Mouse (Mus musculus): ENCODE measurements around the gene Syde2. TPM values are rescaled to one million over a fixed set of nuclear protein-coding genes. Genes with fewer than 3 reads are reported as not detected.

Syde2 gene
- 42.0 and 47.1 TPM in 2 replicates for total RNA-seq (2014; rRNA removed; ENCODE audit: low replicate concordance)
- 10.1 and 10.5 TPM in 2 replicates for polyA plus RNA-seq (2015; fragmentation: Nextera tagmentation; extraction: Ambion mirVana)

- Histone ChIP-seq H3K4me3 (ENCODE audit: low read depth, low read length) (peak within 1 kb of the TSS; percentile 92), H3K36me3 (replicated peaks; ENCODE audit: control insufficient read depth, insufficient read depth, low read length) (no peaks in the 10 kb centered on the region), H3K4me2 (ENCODE audit: low read depth, low read length) (peak within 1 kb of the TSS; percentile 98), H3K9ac (replicated peaks; ENCODE audit: low read depth, low read length) (peak within 1 kb of the TSS; percentile 97), H3K9me3 (replicated peaks; ENCODE audit: control insufficient read depth, low read length) (no peaks in the 10 kb centered on the region), H3K27ac (ENCODE audit: low read depth) (peak within 1 kb of the TSS; percentile 100), H3K27me3 (ENCODE audit: control insufficient read depth, insufficient read depth, low read length) (0 out of 2 replicates have a peak, but pooled peaks cover 6% of the 10 kb centered on the region), H3K4me1 (ENCODE audit: control insufficient read depth, insufficient read depth) (peaks cover 7% of the 10 kb centered on the region; the same call in 1 of the 2 replicates)
- DNase-seq (ENCODE audit: low spot score) (peak; percentile 93), ATAC-seq (ENCODE audit: insufficient read depth, low read depth) (peak; percentile 82)
- TF ChIP-seq CTCF (IDR thresholded peaks at IDR 0.05; ENCODE audit: low read depth) (no peak), EP300 (IDR thresholded peaks at IDR 0.05; ENCODE audit: low read depth) (no peak)
- under 1% methylated on average over 62 of the region's 65 CpGs for WGBS
Measured at GRCm38 (mm10) chr3:145987268-145987969, at the start of gene Syde2. Gene Syde2, plus strand, starts transcription at chr3:145987870.

- H3K9me3 ChIP-seq (replicated peaks; ENCODE audit: control insufficient read depth, low read length), result no peaks in the 10 kb centered on the region
- 18% methylated on average over 44 of the region's 50 CpGs for WGBS
- peak overlapping the region; percentile 98 for H3K4me3 ChIP-seq (ENCODE audit: low read depth, low read length)
- peaks cover 34% of the 10 kb centered on the region for H3K36me3 ChIP-seq (replicated peaks; ENCODE audit: control insufficient read depth, insufficient read depth, low read length)
- peaks cover 17% of the 10 kb centered on the region for H3K4me1 ChIP-seq (ENCODE audit: control insufficient read depth, insufficient read depth)
- DNase-seq (ENCODE audit: low spot score) (peak; percentile 3), ATAC-seq (ENCODE audit: insufficient read depth, low read depth) (0 out of 2 replicates have a peak, but pooled peaks have one; percentile 25)
- peak overlapping the region; percentile 99 for H3K4me2 ChIP-seq (ENCODE audit: low read depth, low read length)
- peak overlapping the region; percentile 98 for H3K9ac ChIP-seq (replicated peaks; ENCODE audit: low read depth, low read length)
- no peaks in the 10 kb centered on the region for H3K27me3 ChIP-seq (ENCODE audit: control insufficient read depth, insufficient read depth, low read length)
- TF ChIP-seq EP300 (IDR thresholded peaks at IDR 0.05; ENCODE audit: low read depth) (no peak), CTCF (IDR thresholded peaks at IDR 0.05; ENCODE audit: low read depth) (no peak; the same call in 1 of the 2 replicates)
- peak overlapping the region; percentile 80 for H3K27ac ChIP-seq (ENCODE audit: low read depth)
Measured at GRCm38 (mm10) chr3:145938405-145939349, 49.0 kb upstream of the Syde2 start.

DNA sequence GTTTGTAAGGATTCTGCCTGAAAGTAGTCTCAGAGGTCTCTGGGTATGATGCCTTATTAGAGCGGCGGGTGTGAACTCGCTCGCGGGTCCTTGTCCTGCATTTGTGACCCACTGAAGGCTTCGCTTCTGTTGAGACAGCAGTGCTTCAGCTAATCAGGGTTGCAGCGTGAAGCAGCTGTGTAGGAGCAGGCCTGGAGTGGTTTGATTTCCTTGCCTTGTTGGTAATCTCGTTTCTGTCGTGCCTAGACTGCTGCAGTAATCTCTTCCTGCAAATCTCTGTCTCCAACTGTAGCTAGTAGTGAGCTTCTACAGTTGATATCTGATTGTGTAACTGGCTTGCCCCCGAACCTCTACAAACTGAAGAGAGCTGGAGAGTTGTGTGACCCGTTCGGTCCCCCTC is 48.3 kb upstream of the Syde2 start:
- WGBS, result 59% methylated on average over 12 of the region's 12 CpGs
- H3K9ac ChIP-seq (replicated peaks; ENCODE audit: low read depth, low read length), result 0 out of 2 replicates have a peak overlapping the region, but pooled peaks have one; percentile 30
- no peak for ATAC-seq (ENCODE audit: insufficient read depth, low read depth)

DNA sequence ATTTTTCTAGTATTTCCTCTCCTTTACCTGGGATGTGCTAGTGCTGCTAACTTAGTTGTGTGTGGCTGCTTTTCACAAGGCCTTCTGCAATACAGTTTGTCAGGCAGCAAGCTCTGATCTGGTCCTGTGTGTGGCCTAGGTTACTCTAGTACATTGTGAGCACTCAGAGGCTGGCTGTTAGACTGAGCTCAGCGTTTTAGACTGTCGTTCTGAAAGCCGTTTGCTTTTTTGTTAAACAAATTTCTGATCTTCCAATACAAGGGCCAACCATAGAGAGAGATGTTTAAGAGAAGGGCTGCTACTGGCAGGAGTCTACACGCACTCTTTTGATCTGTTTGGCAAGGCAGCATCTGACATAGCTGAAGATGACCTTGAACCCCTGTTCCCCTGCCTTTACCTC is 47.7 kb upstream of the Syde2 start:
- ATAC-seq (ENCODE audit: insufficient read depth, low read depth) (no peak), DNase-seq (ENCODE audit: low spot score) (no peak)
- no peaks in the 10 kb centered on the region for H3K9me3 ChIP-seq (replicated peaks; ENCODE audit: control insufficient read depth, low read length)
- H3K36me3 ChIP-seq (replicated peaks; ENCODE audit: control insufficient read depth, insufficient read depth, low read length), result peaks cover 43% of the 10 kb centered on the region
- no peak overlapping the region for H3K9ac ChIP-seq (replicated peaks; ENCODE audit: low read depth, low read length)
- no peak overlapping the region for H3K4me3 ChIP-seq (ENCODE audit: low read depth, low read length)
- TF ChIP-seq CTCF (IDR thresholded peaks at IDR 0.05; ENCODE audit: low read depth) (no peak), EP300 (IDR thresholded peaks at IDR 0.05; ENCODE audit: low read depth) (no peak)
- peaks cover 17% of the 10 kb centered on the region for H3K4me1 ChIP-seq (ENCODE audit: control insufficient read depth, insufficient read depth)
- no peak overlapping the region; the same call in 1 of the 2 replicates for H3K4me2 ChIP-seq (ENCODE audit: low read depth, low read length)
- H3K27ac ChIP-seq (ENCODE audit: low read depth), result no peak overlapping the region
- WGBS, result 68% methylated on average over 4 of the region's 4 CpGs
- no peaks in the 10 kb centered on the region for H3K27me3 ChIP-seq (ENCODE audit: control insufficient read depth, insufficient read depth, low read length)

More for the DNA sequence above, 48.3 kb upstream of the Syde2 start:
- Histone ChIP-seq H3K9me3 (replicated peaks; ENCODE audit: control insufficient read depth, low read length) (no peaks in the 10 kb centered on the region), H3K27ac (ENCODE audit: low read depth) (no peak overlapping the region), H3K4me1 (ENCODE audit: control insufficient read depth, insufficient read depth) (peaks cover 17% of the 10 kb centered on the region), H3K27me3 (ENCODE audit: control insufficient read depth, insufficient read depth, low read length) (no peaks in the 10 kb centered on the region), H3K36me3 (replicated peaks; ENCODE audit: control insufficient read depth, insufficient read depth, low read length) (peaks cover 38% of the 10 kb centered on the region), H3K4me2 (ENCODE audit: low read depth, low read length) (peak overlapping the region; percentile 99), H3K4me3 (ENCODE audit: low read depth, low read length) (peak overlapping the region; percentile 98; the same call in 1 of the 2 replicates)
- no peak for TF ChIP-seq EP300 (IDR thresholded peaks at IDR 0.05; ENCODE audit: low read depth)
- TF ChIP-seq CTCF (IDR thresholded peaks at IDR 0.05; ENCODE audit: low read depth), result no peak
- DNase-seq (ENCODE audit: low spot score), result no peak

- peaks cover 25% of the 10 kb centered on the region for H3K4me1 ChIP-seq (ENCODE audit: control insufficient read depth, insufficient read depth)
- DNase-seq (ENCODE audit: low spot score) (peak; percentile 53), ATAC-seq (ENCODE audit: insufficient read depth, low read depth) (no peak)
- no peak overlapping the region for H3K9ac ChIP-seq (replicated peaks; ENCODE audit: low read depth, low read length)
- no peak overlapping the region for H3K4me2 ChIP-seq (ENCODE audit: low read depth, low read length)
- no peak overlapping the region for H3K27ac ChIP-seq (ENCODE audit: low read depth)
- WGBS, result 1% methylated on average over 3 of the region's 3 CpGs
- H3K9me3 ChIP-seq (replicated peaks; ENCODE audit: control insufficient read depth, low read length), result no peaks in the 10 kb centered on the region
- no peaks in the 10 kb centered on the region for H3K27me3 ChIP-seq (ENCODE audit: control insufficient read depth, insufficient read depth, low read length)
- no peak overlapping the region for H3K4me3 ChIP-seq (ENCODE audit: low read depth, low read length)
- H3K36me3 ChIP-seq (replicated peaks; ENCODE audit: control insufficient read depth, insufficient read depth, low read length), result peaks cover 40% of the 10 kb centered on the region
- no peak for TF ChIP-seq EP300 (IDR thresholded peaks at IDR 0.05; ENCODE audit: low read depth)
- TF ChIP-seq CTCF (IDR thresholded peaks at IDR 0.05; ENCODE audit: low read depth), result peak; percentile 96
Measured at GRCm38 (mm10) chr3:145941971-145942370, 45.7 kb upstream of the Syde2 start.
